Comparison of ENCODE assay signal across 28 mouse cellular contexts in the genomic region with DNA sequence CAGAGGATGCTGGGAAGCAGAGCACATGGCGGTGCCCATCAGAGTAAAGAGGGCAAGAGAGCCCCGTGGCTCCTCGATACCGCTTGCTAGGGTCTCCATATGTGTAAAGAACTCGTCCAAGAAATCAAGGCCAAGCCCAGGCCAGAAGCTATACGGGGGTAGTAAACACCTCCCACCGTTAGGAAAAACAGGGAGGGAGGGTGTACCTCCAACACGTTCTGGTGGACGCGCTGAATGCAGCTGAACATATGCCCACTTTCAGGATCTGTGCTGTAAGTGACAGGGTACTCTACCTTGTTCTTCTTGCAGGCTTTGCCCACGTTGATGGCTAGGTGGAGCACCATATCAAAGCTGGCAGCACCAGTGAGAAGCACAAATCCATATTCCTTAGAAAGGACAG. TPM values are rescaled to one million over a fixed set of nuclear protein-coding genes. Genes with fewer than 3 reads are reported as not detected.
DNase-seq lines count a peak whose midpoint lies in the region; ATAC-seq and TF ChIP-seq lines count a peak whose summit lies in the region.
"Had no signal": no experiment of that assay in that cellular context is flagged by ENCODE, and none has a peak within 500 bp of the region (broad histone marks: within the 10 kb centered on the region; RNA-seq: fewer than 3 reads in every experiment).

No protein-coding gene starts in this region.

- TF ChIP-seq CTCF in heart, adult 2 months (IDR thresholded peaks at IDR 0.05), result no peak

- no peaks in the 10 kb centered on the region for H3K4me1 ChIP-seq in forebrain, embryonic 11.5 days (replicated peaks; ENCODE audit: control insufficient read depth, insufficient read depth, low read length)
- H3K4me1 ChIP-seq in forebrain, embryonic 10.5 days, result no peaks in the 10 kb centered on the region
- H3K4me1 ChIP-seq in heart, embryonic 12.5 days (replicated peaks), result 0 out of 2 replicates have a peak, but pooled peaks cover 3% of the 10 kb centered on the region
- no peaks in the 10 kb centered on the region for H3K4me1 ChIP-seq in heart, embryonic 10.5 days
- H3K4me1 ChIP-seq in heart, adult 2 months (ENCODE audit: control insufficient read depth, insufficient read depth, low read length), result no peaks in the 10 kb centered on the region
- no peaks in the 10 kb centered on the region for H3K4me1 ChIP-seq in midbrain, embryonic 11.5 days (ENCODE audit: control insufficient read depth, insufficient read depth, low read length)
- H3K4me1 ChIP-seq in midbrain, embryonic 16.5 days (ENCODE audit: control insufficient read depth, insufficient read depth, low read length), result no peaks in the 10 kb centered on the region

- H3K4me2 ChIP-seq in forebrain, embryonic 11.5 days (ENCODE audit: low read depth, low read length, severe bottlenecking), result no peak overlapping the region
- H3K4me2 ChIP-seq in heart, embryonic 12.5 days, result no peak overlapping the region
- H3K4me2 ChIP-seq in midbrain, embryonic 11.5 days, result no peak overlapping the region
- no peak overlapping the region for H3K4me2 ChIP-seq in midbrain, embryonic 16.5 days (ENCODE audit: low read length)

- peak; percentile 45 for DNase-seq in forebrain, embryonic 11.5 days (ENCODE audit: low spot score)
- no peak for DNase-seq in forebrain, embryonic 10.5 days (ENCODE audit: extremely low spot score, low spot score)
- peak; percentile 80 for DNase-seq in heart, adult 11 months
- DNase-seq in heart, embryonic 10.5 days (ENCODE audit: low spot score), result peak; percentile 64
- no peak for DNase-seq in heart, adult 2 months
- peak; percentile 77 for DNase-seq in midbrain, embryonic 11.5 days (ENCODE audit: low spot score, missing footprints)
- DNase-seq: adrenal gland, adult 2 months; adrenal gland, adult 8-10 months; adrenal gland, postnatal 10 days; adrenal gland, postnatal 14 days; adrenal gland, postnatal 25 days; adrenal gland, postnatal 36 days; B cell, adult 2 months; cerebellum, adult 11 months; cerebellum, adult 11-12 months had no signal

- H3K9ac ChIP-seq in forebrain, embryonic 11.5 days (ENCODE audit: low read length), result no peak overlapping the region
- no peak overlapping the region for H3K9ac ChIP-seq in heart, embryonic 12.5 days
- no peak overlapping the region for H3K9ac ChIP-seq in heart, adult 2 months (ENCODE audit: low read depth, low read length)
- no peak overlapping the region for H3K9ac ChIP-seq in midbrain, embryonic 11.5 days (ENCODE audit: low read length)
- no peak overlapping the region for H3K9ac ChIP-seq in midbrain, embryonic 16.5 days (ENCODE audit: low read depth, low read length)

- intact Hi-C loops in heart, adult 2 months (cut with DNase I), result no loop called here

- H3K9me3 ChIP-seq in forebrain, embryonic 11.5 days (ENCODE audit: control insufficient read depth, low read length), result no peaks in the 10 kb centered on the region
- H3K9me3 ChIP-seq in forebrain, embryonic 10.5 days, result no peaks in the 10 kb centered on the region
- peaks cover 3% of the 10 kb centered on the region; the same call in 1 of the 2 replicates for H3K9me3 ChIP-seq in heart, embryonic 12.5 days (replicated peaks)
- H3K9me3 ChIP-seq in heart, embryonic 10.5 days, result no peaks in the 10 kb centered on the region
- no peaks in the 10 kb centered on the region for H3K9me3 ChIP-seq in midbrain, embryonic 11.5 days (ENCODE audit: control insufficient read depth, low read length)
- no peaks in the 10 kb centered on the region for H3K9me3 ChIP-seq in midbrain, embryonic 16.5 days (replicated peaks; ENCODE audit: control insufficient read depth, low read length, poor library complexity, severe bottlenecking)
- H3K9me3 ChIP-seq: G1E had no signal

- no peak overlapping the region for H3K4me3 ChIP-seq in forebrain, embryonic 11.5 days (ENCODE audit: low read depth, low read length)
- H3K4me3 ChIP-seq in forebrain, embryonic 10.5 days, result no peak overlapping the region
- no peak overlapping the region for H3K4me3 ChIP-seq in heart, embryonic 12.5 days
- no peak overlapping the region for H3K4me3 ChIP-seq in heart, embryonic 10.5 days
- H3K4me3 ChIP-seq in heart, adult 2 months, result no peak overlapping the region
- H3K4me3 ChIP-seq in midbrain, embryonic 11.5 days (ENCODE audit: low read depth, low read length), result no peak overlapping the region
- no peak overlapping the region for H3K4me3 ChIP-seq in midbrain, embryonic 16.5 days (ENCODE audit: low read depth, low read length)

- whole genome bisulfite sequencing in forebrain, embryonic 11.5 days, result 76% methylated on average over 11 of the region's 11 CpGs
- 75% methylated on average over 11 of the region's 11 CpGs for WGBS in forebrain, embryonic 10.5 days
- 74% methylated on average over 11 of the region's 11 CpGs for WGBS in heart, embryonic 12.5 days
- WGBS in heart, embryonic 10.5 days, result 72% methylated on average over 11 of the region's 11 CpGs
- 68% methylated on average over 11 of the region's 11 CpGs for WGBS in heart, adult 2 months
- 75% methylated on average over 11 of the region's 11 CpGs for WGBS in midbrain, embryonic 11.5 days
- 77% methylated on average over 11 of the region's 11 CpGs for WGBS in midbrain, embryonic 16.5 days

- peaks cover 12% of the 10 kb centered on the region for H3K27me3 ChIP-seq in forebrain, embryonic 11.5 days (ENCODE audit: control insufficient read depth, insufficient read depth, low read length)
- peaks cover 25% of the 10 kb centered on the region for H3K27me3 ChIP-seq in forebrain, embryonic 10.5 days (ENCODE audit: poor library complexity, severe bottlenecking)
- peaks cover 31% of the 10 kb centered on the region for H3K27me3 ChIP-seq in heart, embryonic 12.5 days (replicated peaks)
- H3K27me3 ChIP-seq in heart, embryonic 10.5 days (ENCODE audit: insufficient read depth, poor library complexity, severe bottlenecking), result peaks cover 39% of the 10 kb centered on the region
- H3K27me3 ChIP-seq in heart, adult 2 months (ENCODE audit: control insufficient read depth, insufficient read depth, low read length), result no peaks in the 10 kb centered on the region
- peaks cover 17% of the 10 kb centered on the region for H3K27me3 ChIP-seq in midbrain, embryonic 11.5 days (ENCODE audit: control insufficient read depth, insufficient read depth, low read length)
- H3K27me3 ChIP-seq in midbrain, embryonic 16.5 days (ENCODE audit: control insufficient read depth, insufficient read depth, low read depth, low read length), result peaks cover 20% of the 10 kb centered on the region

- ATAC-seq in forebrain, embryonic 11.5 days (replicated peaks; ENCODE audit: low FRiP score), result no peak
- ATAC-seq in heart, embryonic 12.5 days (ENCODE audit: insufficient number of reproducible peaks, low FRiP score), result no peak
- ATAC-seq in midbrain, embryonic 11.5 days (ENCODE audit: low FRiP score), result no peak
- no peak for ATAC-seq in midbrain, embryonic 16.5 days
- ATAC-seq: activated CD4-positive, CD25-positive, alpha-beta regulatory T cell, adult 4 months; CD4-positive, CD25-positive, alpha-beta regulatory T cell, adult 4 months; Patski had no signal

- no peaks in the 10 kb centered on the region for H3K36me3 ChIP-seq in forebrain, embryonic 11.5 days (ENCODE audit: control insufficient read depth, insufficient read depth, low read length)
- H3K36me3 ChIP-seq in forebrain, embryonic 10.5 days (replicated peaks), result no peaks in the 10 kb centered on the region
- H3K36me3 ChIP-seq in heart, embryonic 12.5 days, result no peaks in the 10 kb centered on the region
- H3K36me3 ChIP-seq in heart, embryonic 10.5 days, result no peaks in the 10 kb centered on the region
- H3K36me3 ChIP-seq in heart, adult 2 months (ENCODE audit: control insufficient read depth, insufficient read depth, low read length), result no peaks in the 10 kb centered on the region
- H3K36me3 ChIP-seq in midbrain, embryonic 11.5 days (ENCODE audit: control insufficient read depth, insufficient read depth, low read length), result no peaks in the 10 kb centered on the region
- no peaks in the 10 kb centered on the region for H3K36me3 ChIP-seq in midbrain, embryonic 16.5 days (ENCODE audit: control insufficient read depth, insufficient read depth, low read length)
- H3K36me3 ChIP-seq: G1E had no signal

- TF ChIP-seq EP300 in heart, adult 2 months (IDR thresholded peaks at IDR 0.05; ENCODE audit: insufficient read depth, low read depth, low read length), result no peak

- H3K79me2 ChIP-seq in heart, adult 2 months (replicated peaks; ENCODE audit: control insufficient read depth, insufficient read depth, low read length), result no peaks in the 10 kb centered on the region

- TF ChIP-seq POLR2A in heart, adult 2 months (IDR thresholded peaks at IDR 0.05; ENCODE audit: insufficient read depth, low read depth, low read length), result no peak

- H3K27ac ChIP-seq in forebrain, embryonic 11.5 days (ENCODE audit: low read depth, low read length), result no peak overlapping the region
- no peak overlapping the region for H3K27ac ChIP-seq in forebrain, embryonic 10.5 days
- H3K27ac ChIP-seq in heart, embryonic 12.5 days (ENCODE audit: poor library complexity, severe bottlenecking), result no peak overlapping the region
- no peak overlapping the region for H3K27ac ChIP-seq in heart, embryonic 10.5 days
- no peak overlapping the region for H3K27ac ChIP-seq in heart, adult 2 months
- no peak overlapping the region for H3K27ac ChIP-seq in midbrain, embryonic 11.5 days (ENCODE audit: low read depth, low read length)
- H3K27ac ChIP-seq in midbrain, embryonic 16.5 days (ENCODE audit: low read length), result no peak overlapping the region

RNA-seq across cellular contexts. Expression of gene Urad, which starts 3.7 kb away (rescaled TPM):
- not detected in 2 replicates for polyA plus RNA-seq in forebrain, embryonic 11.5 days (2014; fragmentation: Nextera tagmentation; extraction: Ambion mirVana)
- polyA plus RNA-seq in forebrain, embryonic 10.5 days (2016; fragmentation: Nextera tagmentation; extraction: Ambion mirVana), result not detected in 2 replicates
- polyA plus RNA-seq in heart, embryonic 12.5 days (2016; fragmentation: Nextera tagmentation; extraction: Ambion mirVana), result not detected in 2 replicates
- not detected in 2 replicates for polyA plus RNA-seq in heart, embryonic 10.5 days (2016; fragmentation: Nextera tagmentation; extraction: Ambion mirVana)
- not detected for total RNA-seq in heart, adult 2 months (2021)
- polyA plus RNA-seq in heart, adult 2 months (2012; rRNA removed), result not detected in 2 replicates
- polyA plus RNA-seq in midbrain, embryonic 11.5 days (2014; fragmentation: Nextera tagmentation; extraction: Ambion mirVana), result not detected in 2 replicates
- not detected in 2 replicates for polyA plus RNA-seq in midbrain, embryonic 16.5 days (2015; fragmentation: Nextera tagmentation; extraction: Ambion mirVana)
- total RNA-seq: CH12.LX, ES-E14, G1E, MEL had no signal
- polyA plus RNA-seq: activated CD4-positive, CD25-positive, alpha-beta regulatory T cell, adult 4 months; brain, embryonic 14.5 days; C2C12; CD4-positive, CD25-positive, alpha-beta regulatory T cell, adult 4 months; G1E; Patski had no signal

RNA-seq across cellular contexts. Expression of gene Cdx2, which starts 18.9 kb away (rescaled TPM):
- polyA plus RNA-seq in forebrain, embryonic 11.5 days (2014; fragmentation: Nextera tagmentation; extraction: Ambion mirVana), result not detected in 2 replicates
- not detected in 2 replicates for polyA plus RNA-seq in forebrain, embryonic 10.5 days (2016; fragmentation: Nextera tagmentation; extraction: Ambion mirVana)
- not detected in 2 replicates for polyA plus RNA-seq in heart, embryonic 12.5 days (2016; fragmentation: Nextera tagmentation; extraction: Ambion mirVana)
- not detected in 2 replicates for polyA plus RNA-seq in heart, embryonic 10.5 days (2016; fragmentation: Nextera tagmentation; extraction: Ambion mirVana)
- not detected for total RNA-seq in heart, adult 2 months (2021)
- not detected in 2 replicates for polyA plus RNA-seq in heart, adult 2 months (2012; rRNA removed)
- not detected in 2 replicates for polyA plus RNA-seq in midbrain, embryonic 11.5 days (2014; fragmentation: Nextera tagmentation; extraction: Ambion mirVana)
- polyA plus RNA-seq in midbrain, embryonic 16.5 days (2015; fragmentation: Nextera tagmentation; extraction: Ambion mirVana), result not detected in 2 replicates
- total RNA-seq: adrenal gland, adult 18-20 months; adrenal gland, adult 2 months; adrenal gland, adult 8-10 months; adrenal gland, postnatal 10 days; adrenal gland, postnatal 14 days; adrenal gland, postnatal 25 days; adrenal gland, postnatal 36 days; adrenal gland, postnatal 4 days; CH12.LX; G1E; MEL had no signal
- polyA plus RNA-seq: activated CD4-positive, CD25-positive, alpha-beta regulatory T cell, adult 4 months; adrenal gland, adult 2 months; brain, embryonic 14.5 days; C2C12; CD4-positive, CD25-positive, alpha-beta regulatory T cell, adult 4 months; G1E had no signal

RNA-seq across cellular contexts. Expression of gene Pdx1, which starts 56.2 kb away (rescaled TPM):
- not detected in 2 replicates for polyA plus RNA-seq in forebrain, embryonic 11.5 days (2014; fragmentation: Nextera tagmentation; extraction: Ambion mirVana)
- polyA plus RNA-seq in forebrain, embryonic 10.5 days (2016; fragmentation: Nextera tagmentation; extraction: Ambion mirVana), result not detected in 2 replicates
- polyA plus RNA-seq in heart, embryonic 12.5 days (2016; fragmentation: Nextera tagmentation; extraction: Ambion mirVana), result not detected in 2 replicates
- 0.44 TPM in 1 of 2 replicates, not detected in the other for polyA plus RNA-seq in heart, embryonic 10.5 days (2016; fragmentation: Nextera tagmentation; extraction: Ambion mirVana)
- total RNA-seq in heart, adult 2 months (2021), result not detected
- polyA plus RNA-seq in heart, adult 2 months (2012; rRNA removed), result not detected in 2 replicates
- polyA plus RNA-seq in midbrain, embryonic 11.5 days (2014; fragmentation: Nextera tagmentation; extraction: Ambion mirVana), result not detected in 2 replicates
- not detected in 2 replicates for polyA plus RNA-seq in midbrain, embryonic 16.5 days (2015; fragmentation: Nextera tagmentation; extraction: Ambion mirVana)
- total RNA-seq: adrenal gland, adult 18-20 months; adrenal gland, adult 2 months; adrenal gland, adult 8-10 months; adrenal gland, postnatal 10 days; adrenal gland, postnatal 14 days; adrenal gland, postnatal 25 days; adrenal gland, postnatal 36 days; CH12.LX; G1E; MEL had no signal
- polyA plus RNA-seq: activated CD4-positive, CD25-positive, alpha-beta regulatory T cell, adult 4 months; adrenal gland, adult 2 months; brain, embryonic 14.5 days; C2C12; CD4-positive, CD25-positive, alpha-beta regulatory T cell, adult 4 months; G1E; Patski had no signal

Comparison
In these comparisons a context has a peak if more than half of its experiments do, and no peak if none do; other contexts are left out.
1. DNase-seq: peak in forebrain, embryonic 11.5 days (single experiment), heart, adult 11 months (single experiment), heart, embryonic 10.5 days (single experiment) and midbrain, embryonic 11.5 days (single experiment); none in forebrain, embryonic 10.5 days (single experiment) and heart, adult 2 months (0 of 2).